Mouse (Mus musculus): ENCODE measurements at regions not wholly inside any gene's neighbourhood (a gene's known extent, or its start where the extent isn't known, plus 50 kb on each side); places are given as distances from the start of the nearest gene placed in this dataset.

GRCm38 (mm10) chr14:76868831-76869230 lies 167.7 kb upstream of the Ccdc122 start:
- DNase-seq (ENCODE audit: low spot score): no peak
- Histone ChIP-seq H3K4me2 (replicated peaks; ENCODE audit: low read depth, low read length) (no peak overlapping the region), H3K9me3 (ENCODE audit: control insufficient read depth, low read length) (no peaks in the 10 kb centered on the region), H3K36me3 (ENCODE audit: control insufficient read depth, insufficient read depth, low read length) (no peaks in the 10 kb centered on the region), H3K27me3 (ENCODE audit: control insufficient read depth, insufficient read depth, low read length) (no peaks in the 10 kb centered on the region), H3K9ac (ENCODE audit: low read depth, low read length) (no peak overlapping the region), H3K4me1 (replicated peaks; ENCODE audit: control insufficient read depth, insufficient read depth, low read length) (no peaks in the 10 kb centered on the region; the same call in 1 of the 2 replicates), H3K27ac (ENCODE audit: low read depth, low read length) (no peak overlapping the region), H3K4me3 (ENCODE audit: low read depth, low read length) (no peak overlapping the region)
- WGBS: 89% methylated on average over 3 of the region's 3 CpGs
- no peak for ATAC-seq (ENCODE audit: low FRiP score)

- H3K27ac ChIP-seq (ENCODE audit: low read depth, low read length): no peak overlapping the region
- no peaks in the 10 kb centered on the region; the same call in 1 of the 2 replicates for H3K4me1 ChIP-seq (replicated peaks; ENCODE audit: control insufficient read depth, insufficient read depth, low read length)
- H3K27me3 ChIP-seq (ENCODE audit: control insufficient read depth, insufficient read depth, low read length): no peaks in the 10 kb centered on the region
- H3K9me3 ChIP-seq (ENCODE audit: control insufficient read depth, low read length): no peaks in the 10 kb centered on the region
- 89% methylated on average over 5 of the region's 5 CpGs for WGBS
- H3K36me3 ChIP-seq (ENCODE audit: control insufficient read depth, insufficient read depth, low read length): no peaks in the 10 kb centered on the region
- no peak overlapping the region for H3K9ac ChIP-seq (ENCODE audit: low read depth, low read length)
- H3K4me3 ChIP-seq (ENCODE audit: low read depth, low read length): no peak overlapping the region
- DNase-seq (ENCODE audit: low spot score): no peak
- no peak for ATAC-seq (ENCODE audit: low FRiP score)
- no peak overlapping the region for H3K4me2 ChIP-seq (replicated peaks; ENCODE audit: low read depth, low read length)
Observed at GRCm38 (mm10) chr14:76868131-76868530, 168.4 kb upstream of the Ccdc122 start.

- WGBS: 39% methylated on average over 4 of the region's 4 CpGs
- Histone ChIP-seq H3K36me3 (ENCODE audit: control insufficient read depth, insufficient read depth, low read length) (no peaks in the 10 kb centered on the region), H3K27me3 (ENCODE audit: control insufficient read depth, insufficient read depth, low read length) (no peaks in the 10 kb centered on the region), H3K27ac (ENCODE audit: low read depth, low read length) (no peak overlapping the region), H3K4me2 (replicated peaks; ENCODE audit: low read depth, low read length) (no peak overlapping the region), H3K9ac (ENCODE audit: low read depth, low read length) (no peak overlapping the region), H3K4me1 (replicated peaks; ENCODE audit: control insufficient read depth, insufficient read depth, low read length) (no peaks in the 10 kb centered on the region), H3K9me3 (ENCODE audit: control insufficient read depth, low read length) (no peaks in the 10 kb centered on the region), H3K4me3 (ENCODE audit: low read depth, low read length) (no peak overlapping the region)
- DNase-seq (ENCODE audit: low spot score) (no peak), ATAC-seq (ENCODE audit: low FRiP score) (no peak)
Observed at GRCm38 (mm10) chr14:76864664-76865063, 171.9 kb upstream of the Ccdc122 start.

GRCm38 (mm10) chr14:76863035-76863706 lies 173.4 kb upstream of the Ccdc122 start:
- DNase-seq (ENCODE audit: low spot score): no peak
- Histone ChIP-seq H3K9ac (ENCODE audit: low read depth, low read length) (no peak overlapping the region), H3K9me3 (ENCODE audit: control insufficient read depth, low read length) (no peaks in the 10 kb centered on the region), H3K27me3 (ENCODE audit: control insufficient read depth, insufficient read depth, low read length) (no peaks in the 10 kb centered on the region), H3K4me1 (replicated peaks; ENCODE audit: control insufficient read depth, insufficient read depth, low read length) (no peaks in the 10 kb centered on the region), H3K36me3 (ENCODE audit: control insufficient read depth, insufficient read depth, low read length) (no peaks in the 10 kb centered on the region), H3K27ac (ENCODE audit: low read depth, low read length) (no peak overlapping the region), H3K4me2 (replicated peaks; ENCODE audit: low read depth, low read length) (no peak overlapping the region), H3K4me3 (ENCODE audit: low read depth, low read length) (no peak overlapping the region)
- WGBS: 79% methylated on average over 13 of the region's 13 CpGs
- no peak for ATAC-seq (ENCODE audit: low FRiP score)

- H3K4me2 ChIP-seq (replicated peaks; ENCODE audit: low read depth, low read length): no peak overlapping the region
- H3K27ac ChIP-seq (ENCODE audit: low read depth, low read length): no peak overlapping the region
- ATAC-seq (ENCODE audit: low FRiP score): no peak
- H3K9ac ChIP-seq (ENCODE audit: low read depth, low read length): no peak overlapping the region
- no peaks in the 10 kb centered on the region for H3K27me3 ChIP-seq (ENCODE audit: control insufficient read depth, insufficient read depth, low read length)
- H3K9me3 ChIP-seq (ENCODE audit: control insufficient read depth, low read length): no peaks in the 10 kb centered on the region
- no peak overlapping the region for H3K4me3 ChIP-seq (ENCODE audit: low read depth, low read length)
- H3K36me3 ChIP-seq (ENCODE audit: control insufficient read depth, insufficient read depth, low read length): no peaks in the 10 kb centered on the region
- DNase-seq (ENCODE audit: low spot score): no peak
- H3K4me1 ChIP-seq (replicated peaks; ENCODE audit: control insufficient read depth, insufficient read depth, low read length): no peaks in the 10 kb centered on the region
- 61% methylated on average over 5 of the region's 5 CpGs for WGBS
Observed at GRCm38 (mm10) chr14:76858396-76858795, 178.2 kb upstream of the Ccdc122 start.

GRCm38 (mm10) chr14:76857196-76857773 lies 179.3 kb upstream of the Ccdc122 start:
- H3K9ac ChIP-seq (ENCODE audit: low read depth, low read length): no peak overlapping the region
- 69% methylated on average over 10 of the region's 10 CpGs for WGBS

GRCm38 (mm10) chr14:76856591-76856990 lies 180.0 kb upstream of the Ccdc122 start:
- 79% methylated on average over 8 of the region's 8 CpGs for WGBS
- H3K4me3 ChIP-seq (ENCODE audit: low read depth, low read length): no peak overlapping the region
- ATAC-seq (ENCODE audit: low FRiP score) (no peak), DNase-seq (ENCODE audit: low spot score) (no peak)
- H3K9me3 ChIP-seq (ENCODE audit: control insufficient read depth, low read length): no peaks in the 10 kb centered on the region
- no peak overlapping the region for H3K27ac ChIP-seq (ENCODE audit: low read depth, low read length)
- no peak overlapping the region for H3K4me2 ChIP-seq (replicated peaks; ENCODE audit: low read depth, low read length)
- H3K9ac ChIP-seq (ENCODE audit: low read depth, low read length): no peak overlapping the region
- no peaks in the 10 kb centered on the region for H3K36me3 ChIP-seq (ENCODE audit: control insufficient read depth, insufficient read depth, low read length)
- H3K4me1 ChIP-seq (replicated peaks; ENCODE audit: control insufficient read depth, insufficient read depth, low read length): no peaks in the 10 kb centered on the region
- H3K27me3 ChIP-seq (ENCODE audit: control insufficient read depth, insufficient read depth, low read length): no peaks in the 10 kb centered on the region

More at GRCm38 (mm10) chr14:76857196-76857773, 179.3 kb upstream of the Ccdc122 start:
- Histone ChIP-seq H3K27me3 (ENCODE audit: control insufficient read depth, insufficient read depth, low read length) (no peaks in the 10 kb centered on the region), H3K36me3 (ENCODE audit: control insufficient read depth, insufficient read depth, low read length) (no peaks in the 10 kb centered on the region), H3K9me3 (ENCODE audit: control insufficient read depth, low read length) (no peaks in the 10 kb centered on the region), H3K4me2 (replicated peaks; ENCODE audit: low read depth, low read length) (no peak overlapping the region), H3K4me3 (ENCODE audit: low read depth, low read length) (no peak overlapping the region), H3K27ac (ENCODE audit: low read depth, low read length) (no peak overlapping the region), H3K4me1 (replicated peaks; ENCODE audit: control insufficient read depth, insufficient read depth, low read length) (no peaks in the 10 kb centered on the region)
- ATAC-seq (ENCODE audit: low FRiP score): no peak
- no peak for DNase-seq (ENCODE audit: low spot score)

GRCm38 (mm10) chr14:76854965-76855364 lies 181.6 kb upstream of the Ccdc122 start:
- no peak for ATAC-seq (ENCODE audit: low FRiP score)
- Histone ChIP-seq H3K27ac (ENCODE audit: low read depth, low read length) (no peak overlapping the region), H3K9ac (ENCODE audit: low read depth, low read length) (no peak overlapping the region), H3K4me1 (replicated peaks; ENCODE audit: control insufficient read depth, insufficient read depth, low read length) (no peaks in the 10 kb centered on the region), H3K36me3 (ENCODE audit: control insufficient read depth, insufficient read depth, low read length) (no peaks in the 10 kb centered on the region), H3K27me3 (ENCODE audit: control insufficient read depth, insufficient read depth, low read length) (no peaks in the 10 kb centered on the region), H3K9me3 (ENCODE audit: control insufficient read depth, low read length) (no peaks in the 10 kb centered on the region), H3K4me2 (replicated peaks; ENCODE audit: low read depth, low read length) (no peak overlapping the region), H3K4me3 (ENCODE audit: low read depth, low read length) (no peak overlapping the region)
- no peak for DNase-seq (ENCODE audit: low spot score)
- 86% methylated on average over 11 of the region's 11 CpGs for WGBS
